25 mouse cellular contexts compared by ENCODE assay signal in the genomic region with DNA sequence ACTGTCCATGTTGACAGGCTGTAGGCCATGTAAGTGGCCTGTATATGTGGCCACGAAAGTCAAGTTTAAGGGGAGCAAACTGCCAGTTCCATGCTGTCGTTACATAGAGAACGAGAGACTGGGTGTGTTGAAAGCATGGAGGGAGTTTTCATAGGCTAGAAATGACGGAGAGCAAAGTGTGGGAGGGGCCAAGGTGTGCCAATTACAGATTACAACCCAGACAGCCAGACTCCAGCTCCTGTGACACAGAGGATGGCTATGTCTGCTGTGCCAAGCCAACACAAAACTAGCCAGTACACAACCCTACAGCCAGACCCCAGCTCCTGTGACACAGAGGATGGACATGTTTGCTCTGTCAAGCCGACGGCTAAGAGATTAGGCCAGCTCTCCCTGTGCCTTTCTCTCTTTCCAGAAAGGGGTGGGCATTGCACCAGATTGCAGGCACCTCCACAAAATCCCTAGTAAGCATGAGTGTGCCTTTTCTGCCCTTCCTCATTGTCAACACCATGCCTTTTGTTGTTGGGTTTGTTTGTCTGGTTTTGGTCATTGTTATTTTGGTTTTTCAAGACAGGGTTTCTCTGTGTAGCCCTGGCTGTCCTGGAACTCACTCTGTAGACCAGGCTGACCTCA. TPM values are rescaled to one million over a fixed set of nuclear protein-coding genes. Genes with fewer than 3 reads are reported as not detected.
DNase-seq lines count a peak whose midpoint lies in the region; ATAC-seq and TF ChIP-seq lines count a peak whose summit lies in the region.
"Had no signal": no experiment of that assay in that cellular context is flagged by ENCODE, and none has a peak within 500 bp of the region (broad histone marks: within the 10 kb centered on the region; RNA-seq: fewer than 3 reads in every experiment).

No protein-coding gene starts in this region.

- H3K27me3 ChIP-seq in heart, embryonic 12.5 days (replicated peaks), result no peaks in the 10 kb centered on the region
- no peaks in the 10 kb centered on the region for H3K27me3 ChIP-seq in liver, embryonic 16.5 days (ENCODE audit: control insufficient read depth, insufficient read depth, low read depth, low read length)
- H3K27me3 ChIP-seq in midbrain, postnatal 0 days (ENCODE audit: insufficient read depth, low read length), result no peaks in the 10 kb centered on the region
- no peaks in the 10 kb centered on the region for H3K27me3 ChIP-seq in forebrain, embryonic 15.5 days
- H3K27me3 ChIP-seq: embryonic facial prominence, embryonic 12.5 days; heart, embryonic 15.5 days; hindbrain, embryonic 15.5 days; midbrain, embryonic 12.5 days had no signal

- no peaks in the 10 kb centered on the region for H3K9me3 ChIP-seq in heart, embryonic 12.5 days (replicated peaks)
- H3K9me3 ChIP-seq in liver, embryonic 16.5 days (replicated peaks; ENCODE audit: control insufficient read depth, low read length), result no peaks in the 10 kb centered on the region
- no peaks in the 10 kb centered on the region for H3K9me3 ChIP-seq in midbrain, postnatal 0 days (ENCODE audit: low read length)
- no peaks in the 10 kb centered on the region for H3K9me3 ChIP-seq in forebrain, embryonic 15.5 days
- H3K9me3 ChIP-seq: embryonic facial prominence, embryonic 12.5 days; heart, embryonic 15.5 days; hindbrain, embryonic 15.5 days; midbrain, embryonic 12.5 days had no signal

- TF ChIP-seq CTCF in midbrain, postnatal 0 days (IDR thresholded peaks at IDR 0.05), result no peak

- 74% methylated on average over 6 of the region's 6 CpGs for WGBS in heart, embryonic 12.5 days
- 63% methylated on average over 6 of the region's 6 CpGs for WGBS in liver, embryonic 16.5 days (ENCODE audit: insufficient replicate concordance)
- 91% methylated on average over 6 of the region's 6 CpGs for WGBS in midbrain, postnatal 0 days
- 91% methylated on average over 6 of the region's 6 CpGs for WGBS in forebrain, embryonic 15.5 days

- H3K9ac ChIP-seq in heart, embryonic 12.5 days, result no peak overlapping the region
- no peak overlapping the region for H3K9ac ChIP-seq in liver, embryonic 16.5 days (ENCODE audit: low read depth, low read length)
- H3K9ac ChIP-seq in midbrain, postnatal 0 days (replicated peaks; ENCODE audit: low read length, poor library complexity, severe bottlenecking), result no peak overlapping the region
- H3K9ac ChIP-seq in forebrain, embryonic 15.5 days (replicated peaks), result no peak overlapping the region
- H3K9ac ChIP-seq: embryonic facial prominence, embryonic 12.5 days; heart, embryonic 15.5 days; hindbrain, embryonic 15.5 days; midbrain, embryonic 12.5 days had no signal

- 0 out of 2 replicates have a peak overlapping the region, but pooled peaks have one; percentile 25 for H3K27ac ChIP-seq in heart, embryonic 12.5 days (ENCODE audit: poor library complexity, severe bottlenecking)
- peak overlapping the region; percentile 66 for H3K27ac ChIP-seq in liver, embryonic 16.5 days (ENCODE audit: low read length)
- H3K27ac ChIP-seq in midbrain, postnatal 0 days (ENCODE audit: low read depth, low read length), result no peak overlapping the region
- H3K27ac ChIP-seq in forebrain, embryonic 15.5 days (replicated peaks), result no peak overlapping the region
- H3K27ac ChIP-seq: embryonic facial prominence, embryonic 12.5 days; heart, embryonic 15.5 days; hindbrain, embryonic 15.5 days; left cerebral cortex, adult 2 months; macrophage; midbrain, embryonic 12.5 days had no signal

- intact Hi-C loops in heart, postnatal 36 days (cut with DNase I), result no loop called here

- H3K4me3 ChIP-seq in heart, embryonic 12.5 days, result no peak overlapping the region
- no peak overlapping the region for H3K4me3 ChIP-seq in liver, embryonic 16.5 days (ENCODE audit: low read depth, low read length)
- H3K4me3 ChIP-seq in midbrain, postnatal 0 days (ENCODE audit: low read depth, low read length), result no peak overlapping the region
- no peak overlapping the region for H3K4me3 ChIP-seq in forebrain, embryonic 15.5 days
- H3K4me3 ChIP-seq: embryonic facial prominence, embryonic 12.5 days; erythroblast, embryonic 14.5 days; heart, embryonic 15.5 days; hindbrain, embryonic 15.5 days; left cerebral cortex, adult 2 months; midbrain, embryonic 12.5 days had no signal

- no peak for DNase-seq in heart, postnatal 36 days
- peak; percentile 64 for DNase-seq in liver
- DNase-seq in cerebellum, adult 11 months, result no peak
- no peak for DNase-seq in midbrain, postnatal 0 days (ENCODE audit: low spot score)
- DNase-seq: adrenal gland, postnatal 14 days; cerebellum, adult 18-20 months; cerebellum, postnatal 14 days; gastrocnemius, postnatal 14 days; heart, adult 11 months; kidney, adult 2 months; kidney, postnatal 10 days; right cerebral cortex, postnatal 25 days; spleen, adult 18-20 months; thymus, postnatal 14 days had no signal

- peaks cover 6% of the 10 kb centered on the region for H3K4me1 ChIP-seq in heart, embryonic 12.5 days (replicated peaks)
- H3K4me1 ChIP-seq in liver, embryonic 16.5 days (ENCODE audit: control insufficient read depth, low read depth, low read length), result peaks cover 18% of the 10 kb centered on the region
- no peaks in the 10 kb centered on the region for H3K4me1 ChIP-seq in midbrain, postnatal 0 days (ENCODE audit: insufficient read depth, low read length)
- 0 out of 2 replicates have a peak, but pooled peaks cover 3% of the 10 kb centered on the region for H3K4me1 ChIP-seq in forebrain, embryonic 15.5 days
- H3K4me1 ChIP-seq: embryonic facial prominence, embryonic 12.5 days; hindbrain, embryonic 15.5 days; midbrain, embryonic 12.5 days had no signal

- ATAC-seq in heart, embryonic 12.5 days (ENCODE audit: insufficient number of reproducible peaks, low FRiP score), result peak; percentile 88
- peak; percentile 87 for ATAC-seq in liver, embryonic 16.5 days (ENCODE audit: low read depth)
- ATAC-seq in midbrain, postnatal 0 days (ENCODE audit: low FRiP score), result no peak
- no peak for ATAC-seq in forebrain, embryonic 15.5 days (replicated peaks)
- ATAC-seq: forebrain, embryonic 14.5 days had no signal

- no peak overlapping the region for H3K4me2 ChIP-seq in heart, embryonic 12.5 days
- H3K4me2 ChIP-seq in liver, embryonic 16.5 days (ENCODE audit: low read depth, low read length), result no peak overlapping the region
- no peak overlapping the region for H3K4me2 ChIP-seq in midbrain, postnatal 0 days (ENCODE audit: low read depth, low read length, poor library complexity, severe bottlenecking)
- H3K4me2 ChIP-seq in forebrain, embryonic 15.5 days (replicated peaks), result no peak overlapping the region
- H3K4me2 ChIP-seq: embryonic facial prominence, embryonic 12.5 days; heart, embryonic 15.5 days; hindbrain, embryonic 15.5 days; midbrain, embryonic 12.5 days had no signal

- H3K36me3 ChIP-seq in heart, embryonic 12.5 days, result peaks cover 25% of the 10 kb centered on the region
- peaks cover 25% of the 10 kb centered on the region for H3K36me3 ChIP-seq in liver, embryonic 16.5 days (ENCODE audit: control insufficient read depth, insufficient read depth)
- H3K36me3 ChIP-seq in midbrain, postnatal 0 days (ENCODE audit: insufficient read depth, low read length), result peaks cover 16% of the 10 kb centered on the region
- H3K36me3 ChIP-seq in forebrain, embryonic 15.5 days, result peaks cover 18% of the 10 kb centered on the region
- H3K36me3 ChIP-seq: heart, embryonic 15.5 days had no signal

RNA-seq across cellular contexts. Expression of a gene that starts 30.8 kb away (rescaled TPM):
- polyA plus RNA-seq in heart, embryonic 12.5 days (2016; fragmentation: Nextera tagmentation; extraction: Ambion mirVana), result 20.3 and 21.1 TPM in 2 replicates
- 1 to 10 TPM; 3.8 to 5.1 TPM for total RNA-seq in heart, postnatal 36 days (2021)
- 27.2 and 27.8 TPM in 2 replicates for polyA plus RNA-seq in liver, embryonic 16.5 days (2015; fragmentation: Nextera tagmentation; extraction: Ambion mirVana)
- total RNA-seq in midbrain, postnatal 0 days (2014; rRNA removed), result 43.2 and 47.7 TPM in 2 replicates
- 56.4 and 58.2 TPM in 2 replicates for polyA plus RNA-seq in midbrain, postnatal 0 days (2015; fragmentation: Nextera tagmentation; extraction: Ambion mirVana)
- 53.6 and 54.7 TPM in 2 replicates for polyA plus RNA-seq in forebrain, embryonic 15.5 days (2015; fragmentation: Nextera tagmentation; extraction: Ambion mirVana)

Comparison
In these comparisons a context has a peak if more than half of its experiments do, and no peak if none do; other contexts are left out.
1. ATAC-seq: peak in heart, embryonic 12.5 days (single experiment) and liver, embryonic 16.5 days (single experiment); none in midbrain, postnatal 0 days (single experiment) and forebrain, embryonic 15.5 days (single experiment).
2. H3K27ac ChIP-seq: peak in heart, embryonic 12.5 days (single experiment) and liver, embryonic 16.5 days (single experiment); none in midbrain, postnatal 0 days (single experiment) and forebrain, embryonic 15.5 days (single experiment).